Mouse (Mus musculus) MEL (cell line): ENCODE data around the gene Mt1.

ENCODE experiments used
- CTCF ChIP-seq, 3 experiments: IDR thresholded peaks in 2 of 3; conservative IDR thresholded peaks in 1 of 3; 2 replicates each; pipeline ENCODE4 v1.5.1; 2011 to 2012; ENCODE audit warnings: low read length in 3 of 3, low read depth in 2 of 3, mild to moderate bottlenecking in 2 of 3, improper control_type of control experiment in 1 of 3, inconsistent platforms in 1 of 3, mixed read lengths in 1 of 3, moderate library complexity in 1 of 3; ENCODE audit not compliant: control insufficient read depth in 1 of 3, insufficient read depth in 1 of 3, poor library complexity in 1 of 3, severe bottlenecking in 1 of 3
- EP300 ChIP-seq, 2 experiments: IDR thresholded peaks; 2 replicates each; pipeline ENCODE4 v1.6.1; 2011; ENCODE audit warnings: improper control_type of control experiment in 2 of 2, low read length in 2 of 2, low read depth in 1 of 2, mild to moderate bottlenecking in 1 of 2
- GATA1 ChIP-seq: IDR thresholded peaks from 2 replicates; pipeline ENCODE4 v1.6.1; 2011; ENCODE audit warnings: low read depth, low read length, improper control_type of control experiment
- MAX ChIP-seq: IDR thresholded peaks from 2 replicates; pipeline ENCODE4 v1.6.1; 2011; ENCODE audit warnings: low read length, improper control_type of control experiment
- POLR2A ChIP-seq, 2 experiments: IDR thresholded peaks; 2 replicates each; pipeline ENCODE4 v1.6.1; 2011 to 2012; ENCODE audit warnings: low read length in 2 of 2, mild to moderate bottlenecking in 2 of 2, control low read depth in 1 of 2, improper control_type of control experiment in 1 of 2, low read depth in 1 of 2, moderate library complexity in 1 of 2; ENCODE audit not compliant: control insufficient read depth in 1 of 2, insufficient read depth in 1 of 2, poor library complexity in 1 of 2
- RAD21 ChIP-seq: IDR thresholded peaks from 2 replicates; pipeline ENCODE4 v1.6.1; 2011; ENCODE audit warnings: mild to moderate bottlenecking, low read depth, low read length, improper control_type of control experiment
- TBP ChIP-seq: IDR thresholded peaks from 2 replicates; pipeline ENCODE4 v1.8.0; 2011; ENCODE audit warnings: low read depth, low read length, improper control_type of control experiment
- USF1 ChIP-seq: IDR thresholded peaks from 2 replicates; pipeline ENCODE4 v1.6.1; 2014; ENCODE audit warnings: low read depth, mild to moderate bottlenecking, inconsistent platforms, low read length, improper control_type of control experiment, moderate library complexity
- ZKSCAN1 ChIP-seq: IDR thresholded peaks from 2 replicates; pipeline ENCODE4 v1.6.1; 2012; ENCODE audit warnings: low read depth, mild to moderate bottlenecking, inconsistent platforms, low read length, improper control_type of control experiment, moderate library complexity

DNA sequence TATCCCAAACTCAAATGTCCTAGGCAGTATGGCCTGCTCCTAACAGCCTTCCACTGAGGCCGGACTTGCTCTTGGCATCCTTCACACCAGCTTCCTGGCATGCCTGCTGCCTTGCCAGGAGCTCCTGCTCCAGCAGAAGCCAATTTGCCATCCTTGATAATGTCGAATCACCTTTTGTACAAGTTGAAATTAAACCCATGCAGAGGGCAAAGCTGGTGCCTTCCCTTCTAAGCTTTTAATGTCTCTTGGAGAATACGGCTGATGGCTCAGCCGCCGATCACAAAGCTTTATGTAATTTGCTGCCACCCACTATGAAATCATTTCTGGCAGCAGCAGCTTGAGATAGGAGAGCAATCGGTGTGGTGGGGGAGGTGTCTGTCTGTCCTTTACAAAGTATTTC lies 30.8 kb downstream of the Mt1 start:
- no peak for TF ChIP-seq POLR2A (IDR thresholded peaks at IDR 0.05; ENCODE audit: control insufficient read depth in 1 of 2, insufficient read depth in 1 of 2, low read depth in 1 of 2, low read length in 2 of 2, poor library complexity in 1 of 2)
- no peak for TF ChIP-seq USF1
- TF ChIP-seq EP300 (IDR thresholded peaks at IDR 0.05; ENCODE audit: low read depth in 1 of 2, low read length in 2 of 2): no peak
- no peak for TF ChIP-seq ZKSCAN1
- no peak for TF ChIP-seq CTCF (IDR thresholded peaks at IDR 0.05 in 2 of 3, conservative IDR thresholded peaks at IDR 0.05 in 1 of 3; ENCODE audit: control insufficient read depth in 1 of 3, insufficient read depth in 1 of 3, low read depth in 2 of 3, low read length in 3 of 3, poor library complexity in 1 of 3, severe bottlenecking in 1 of 3)
- no peak for TF ChIP-seq MAX
- TF ChIP-seq RAD21: no peak
- TF ChIP-seq TBP: no peak
- no peak for TF ChIP-seq GATA1
